Mouse (Mus musculus) embryonic fibroblast, embryonic 13.5 days (primary cell): ENCODE results near the gene Mindy4.

Experiments
- CTCF ChIP-seq: IDR thresholded peaks from 2 replicates; pipeline ENCODE4 v1.5.1; 2011; ENCODE audit warnings: mild to moderate bottlenecking, control low read depth, low read length, moderate library complexity, borderline replicate concordance; ENCODE audit not compliant: insufficient read depth
- POLR2A ChIP-seq: IDR thresholded peaks from 2 replicates; pipeline ENCODE4 v1.6.1; 2011; ENCODE audit warnings: low read depth, mild to moderate bottlenecking, control low read depth, low read length, moderate library complexity

DNA sequence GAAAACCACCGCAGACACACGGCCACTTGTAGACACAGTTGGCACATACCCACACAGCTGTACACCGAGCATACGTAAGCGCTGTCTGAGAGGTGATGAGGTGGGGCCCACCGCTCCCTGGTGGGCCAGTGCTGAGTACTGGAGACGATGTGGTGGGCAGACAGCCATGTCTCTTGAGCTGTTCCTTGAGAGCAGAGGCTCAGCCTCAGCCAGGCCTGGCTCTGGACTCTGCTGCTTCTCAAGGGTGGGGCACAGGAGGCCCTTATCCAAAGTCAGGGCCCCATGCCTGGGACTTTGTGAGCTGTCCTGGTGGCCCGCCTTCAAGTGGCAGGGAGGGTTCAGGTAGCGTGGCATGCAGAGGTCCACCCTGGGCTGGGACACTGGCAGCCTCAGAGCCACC lies 139.1 kb downstream of the Mindy4 start:
- TF ChIP-seq CTCF (no peak), POLR2A (no peak)
